Mouse (Mus musculus): Measurements from ENCODE around the gene Galnt14.

- TF ChIP-seq CTCF (IDR thresholded peaks at IDR 0.05) (no peak), EP300 (IDR thresholded peaks at IDR 0.05; ENCODE audit: insufficient read depth, low read depth, low read length) (no peak), POLR2A (IDR thresholded peaks at IDR 0.05; ENCODE audit: insufficient read depth, low read depth, low read length) (no peak)
Observed at GRCm38 (mm10) chr17:73688261-73688660, 22.0 kb downstream of the Galnt14 start.
